ENCODE assay signal across 8 mouse cellular contexts in genomic region chr11:69016755-69017154, GRCm38 (mm10). TPM values are rescaled to one million over a fixed set of nuclear protein-coding genes. Genes with fewer than 3 reads are reported as not detected.
DNase-seq lines count a peak whose midpoint lies in the region; ATAC-seq and TF ChIP-seq lines count a peak whose summit lies in the region.

No protein-coding gene starts in this region.

- no peak overlapping the region; the same call in 1 of the 2 replicates for H3K27ac ChIP-seq in left cerebral cortex, adult 2 months
- peak overlapping the region; percentile 83; the same call in 1 of the 2 replicates for H3K27ac ChIP-seq in embryonic facial prominence, embryonic 11.5 days (replicated peaks; ENCODE audit: low read depth, low read length)
- H3K27ac ChIP-seq in intestine, embryonic 14.5 days (ENCODE audit: low read depth) = peak overlapping the region; percentile 94
- peak overlapping the region; percentile 92 for H3K27ac ChIP-seq in midbrain, postnatal 0 days (ENCODE audit: low read depth, low read length)

- peak overlapping the region; percentile 83 for H3K9ac ChIP-seq in embryonic facial prominence, embryonic 11.5 days (replicated peaks; ENCODE audit: low read length)
- H3K9ac ChIP-seq in intestine, embryonic 14.5 days (ENCODE audit: low read length) = peak overlapping the region; percentile 94
- peak overlapping the region; percentile 71 for H3K9ac ChIP-seq in midbrain, postnatal 0 days (replicated peaks; ENCODE audit: low read length, poor library complexity, severe bottlenecking)

- peaks cover under 1% of the 10 kb centered on the region; the same call in 1 of the 2 replicates for H3K36me3 ChIP-seq in embryonic facial prominence, embryonic 11.5 days (replicated peaks; ENCODE audit: control insufficient read depth, insufficient read depth, low read depth, low read length)
- H3K36me3 ChIP-seq in intestine, embryonic 14.5 days (ENCODE audit: control insufficient read depth, insufficient read depth, low read length) = peaks cover 9% of the 10 kb centered on the region
- H3K36me3 ChIP-seq in midbrain, postnatal 0 days (ENCODE audit: insufficient read depth, low read length) = no peaks in the 10 kb centered on the region

- DNase-seq in left cerebral cortex, adult 2 months (ENCODE audit: extremely low spot score in 1 of 2, low spot score in 2 of 2) = no peak
- no peak for DNase-seq in left cerebral cortex, adult 11 months (ENCODE audit: low spot score)
- no peak for DNase-seq in embryonic facial prominence, embryonic 11.5 days (ENCODE audit: low spot score)
- no peak for DNase-seq in intestine, embryonic 14.5 days (ENCODE audit: low spot score)
- no peak for DNase-seq in midbrain, postnatal 0 days (ENCODE audit: low spot score)
- DNase-seq in gastrocnemius, postnatal 10 days = no peak
- DNase-seq in thymus, postnatal 36 days = no peak

- H3K9me3 ChIP-seq in embryonic facial prominence, embryonic 11.5 days (replicated peaks; ENCODE audit: control insufficient read depth, low read length) = no peaks in the 10 kb centered on the region
- no peaks in the 10 kb centered on the region for H3K9me3 ChIP-seq in intestine, embryonic 14.5 days (ENCODE audit: control insufficient read depth, low read length)
- no peaks in the 10 kb centered on the region for H3K9me3 ChIP-seq in midbrain, postnatal 0 days (ENCODE audit: low read length)

- H3K4me1 ChIP-seq in embryonic facial prominence, embryonic 11.5 days (ENCODE audit: control insufficient read depth, insufficient read depth, low read length) = no peaks in the 10 kb centered on the region
- peaks cover 7% of the 10 kb centered on the region for H3K4me1 ChIP-seq in intestine, embryonic 14.5 days (replicated peaks; ENCODE audit: control insufficient read depth, insufficient read depth, low read length)
- peaks cover 6% of the 10 kb centered on the region; the same call in 1 of the 2 replicates for H3K4me1 ChIP-seq in midbrain, postnatal 0 days (ENCODE audit: insufficient read depth, low read length)

- WGBS in embryonic facial prominence, embryonic 11.5 days = 57% methylated on average over 3 of the region's 3 CpGs
- WGBS in intestine, embryonic 14.5 days = 64% methylated on average over 3 of the region's 3 CpGs
- 65% methylated on average over 3 of the region's 3 CpGs for WGBS in midbrain, postnatal 0 days

- peak overlapping the region; percentile 74 for H3K4me2 ChIP-seq in embryonic facial prominence, embryonic 11.5 days (ENCODE audit: low read depth, low read length)
- peak overlapping the region; percentile 84 for H3K4me2 ChIP-seq in intestine, embryonic 14.5 days (ENCODE audit: low read length)
- H3K4me2 ChIP-seq in midbrain, postnatal 0 days (ENCODE audit: low read depth, low read length, poor library complexity, severe bottlenecking) = peak overlapping the region; percentile 54

- no peaks in the 10 kb centered on the region for H3K27me3 ChIP-seq in embryonic facial prominence, embryonic 11.5 days (ENCODE audit: control insufficient read depth, insufficient read depth, low read length)
- H3K27me3 ChIP-seq in intestine, embryonic 14.5 days (replicated peaks; ENCODE audit: control insufficient read depth, insufficient read depth, low read length) = no peaks in the 10 kb centered on the region
- H3K27me3 ChIP-seq in midbrain, postnatal 0 days (ENCODE audit: insufficient read depth, low read length) = no peaks in the 10 kb centered on the region

- TF ChIP-seq CTCF in left cerebral cortex, adult 2 months (IDR thresholded peaks at IDR 0.05) = no peak
- TF ChIP-seq CTCF in midbrain, postnatal 0 days (IDR thresholded peaks at IDR 0.05) = no peak

- peak overlapping the region; percentile 63 for H3K4me3 ChIP-seq in left cerebral cortex, adult 2 months
- peak overlapping the region; percentile 60 for H3K4me3 ChIP-seq in embryonic facial prominence, embryonic 11.5 days (ENCODE audit: low read depth, low read length)
- peak overlapping the region; percentile 82 for H3K4me3 ChIP-seq in intestine, embryonic 14.5 days (ENCODE audit: low read depth, low read length)
- peak overlapping the region; percentile 61 for H3K4me3 ChIP-seq in midbrain, postnatal 0 days (ENCODE audit: low read depth, low read length)

- no peak for ATAC-seq in embryonic facial prominence, embryonic 11.5 days (replicated peaks; ENCODE audit: insufficient number of reproducible peaks, low FRiP score, low TSS enrichment, low read depth)
- no peak for ATAC-seq in intestine, embryonic 14.5 days (replicated peaks; ENCODE audit: low FRiP score, low TSS enrichment, low read depth)
- ATAC-seq in midbrain, postnatal 0 days (ENCODE audit: low FRiP score) = no peak
- no peak for ATAC-seq in frontal cortex, adult (ENCODE audit: low TSS enrichment)

- intact Hi-C loops in left cerebral cortex, adult 2 months (cut with DNase I) = loop anchor here (2.0 kb wide), 1 partner anchor 20 kb away; no protein-coding TSS in a partner anchor

RNA-seq across cellular contexts. Expression of gene Ctc1, which starts 1.0 kb away (rescaled TPM):
- 10 to 100 TPM; 38.7 to 39.8 TPM for total RNA-seq in left cerebral cortex, adult 2 months (2021)
- 63.2 and 68.3 TPM in 2 replicates for polyA plus RNA-seq in embryonic facial prominence, embryonic 11.5 days (2014; fragmentation: Nextera tagmentation; extraction: Ambion mirVana)
- polyA plus RNA-seq in intestine, embryonic 14.5 days (2014; fragmentation: Nextera tagmentation; extraction: Ambion mirVana) = 46.6 and 53.1 TPM in 2 replicates
- total RNA-seq in midbrain, postnatal 0 days (2014; rRNA removed) = 60.0 and 67.7 TPM in 2 replicates
- polyA plus RNA-seq in midbrain, postnatal 0 days (2015; fragmentation: Nextera tagmentation; extraction: Ambion mirVana) = 46.8 and 53.4 TPM in 2 replicates
- total RNA-seq in gastrocnemius, postnatal 10 days (2021) = 10 to 100 TPM; 11.2 to 17.2 TPM

RNA-seq across cellular contexts. Expression of gene Pfas, which starts 8.5 kb away (rescaled TPM):
- total RNA-seq in left cerebral cortex, adult 2 months (2021) = 10 to 100 TPM; 20.1 to 24.7 TPM
- 34.4 and 34.8 TPM in 2 replicates for polyA plus RNA-seq in embryonic facial prominence, embryonic 11.5 days (2014; fragmentation: Nextera tagmentation; extraction: Ambion mirVana)
- 32.9 and 38.7 TPM in 2 replicates for polyA plus RNA-seq in intestine, embryonic 14.5 days (2014; fragmentation: Nextera tagmentation; extraction: Ambion mirVana)
- 28.3 and 28.7 TPM in 2 replicates for total RNA-seq in midbrain, postnatal 0 days (2014; rRNA removed)
- 13.9 and 14.1 TPM in 2 replicates for polyA plus RNA-seq in midbrain, postnatal 0 days (2015; fragmentation: Nextera tagmentation; extraction: Ambion mirVana)
- total RNA-seq in gastrocnemius, postnatal 10 days (2021) = 10 to 100 TPM in 1 of 2 experiments, 1 to 10 TPM in 1; 7.8 to 11.2 TPM

RNA-seq across cellular contexts. Expression of gene Aurkb, which starts 28.7 kb away (rescaled TPM):
- total RNA-seq in left cerebral cortex, adult 2 months (2021) = under 1 TPM; 0.25 to 0.30 TPM
- polyA plus RNA-seq in embryonic facial prominence, embryonic 11.5 days (2014; fragmentation: Nextera tagmentation; extraction: Ambion mirVana) = 162 and 175 TPM in 2 replicates
- polyA plus RNA-seq in intestine, embryonic 14.5 days (2014; fragmentation: Nextera tagmentation; extraction: Ambion mirVana) = 150 and 170 TPM in 2 replicates
- 6.9 and 10.5 TPM in 2 replicates for total RNA-seq in midbrain, postnatal 0 days (2014; rRNA removed)
- 6.0 and 6.9 TPM in 2 replicates for polyA plus RNA-seq in midbrain, postnatal 0 days (2015; fragmentation: Nextera tagmentation; extraction: Ambion mirVana)
- total RNA-seq in gastrocnemius, postnatal 10 days (2021) = 10 to 100 TPM; 10.2 to 11.6 TPM

RNA-seq across cellular contexts. Expression of gene Rangrf, which starts 41.8 kb away (rescaled TPM):
- total RNA-seq in left cerebral cortex, adult 2 months (2021) = 10 to 100 TPM; 15.7 to 17.0 TPM
- 69.2 and 71.2 TPM in 2 replicates for polyA plus RNA-seq in embryonic facial prominence, embryonic 11.5 days (2014; fragmentation: Nextera tagmentation; extraction: Ambion mirVana)
- polyA plus RNA-seq in intestine, embryonic 14.5 days (2014; fragmentation: Nextera tagmentation; extraction: Ambion mirVana) = 67.3 and 72.7 TPM in 2 replicates
- 12.0 and 25.0 TPM in 2 replicates for total RNA-seq in midbrain, postnatal 0 days (2014; rRNA removed)
- polyA plus RNA-seq in midbrain, postnatal 0 days (2015; fragmentation: Nextera tagmentation; extraction: Ambion mirVana) = 18.9 and 20.2 TPM in 2 replicates
- total RNA-seq in gastrocnemius, postnatal 10 days (2021) = 10 to 100 TPM; 45.0 to 57.6 TPM

RNA-seq across cellular contexts. Expression of gene Borcs6, which starts 42.8 kb away (rescaled TPM):
- 10 to 100 TPM; 31.1 to 33.8 TPM for total RNA-seq in left cerebral cortex, adult 2 months (2021)
- 6.4 and 7.7 TPM in 2 replicates for polyA plus RNA-seq in embryonic facial prominence, embryonic 11.5 days (2014; fragmentation: Nextera tagmentation; extraction: Ambion mirVana)
- 8.8 TPM in 2 replicates for polyA plus RNA-seq in intestine, embryonic 14.5 days (2014; fragmentation: Nextera tagmentation; extraction: Ambion mirVana)
- total RNA-seq in midbrain, postnatal 0 days (2014; rRNA removed) = 33.3 and 39.0 TPM in 2 replicates
- 21.1 and 21.3 TPM in 2 replicates for polyA plus RNA-seq in midbrain, postnatal 0 days (2015; fragmentation: Nextera tagmentation; extraction: Ambion mirVana)
- total RNA-seq in gastrocnemius, postnatal 10 days (2021) = 10 to 100 TPM; 12.6 to 13.9 TPM
